Mouse (Mus musculus) thymus, postnatal 10 days (tissue): Measurements from ENCODE around the gene Rnls.

Experiments
- DNase-seq, 2 experiments: peaks; one replicate each; pipeline ENCODE4 v3.0.0; 2021; ENCODE audit warnings: low spot score in 2 of 2

Rnls gene

DNA sequence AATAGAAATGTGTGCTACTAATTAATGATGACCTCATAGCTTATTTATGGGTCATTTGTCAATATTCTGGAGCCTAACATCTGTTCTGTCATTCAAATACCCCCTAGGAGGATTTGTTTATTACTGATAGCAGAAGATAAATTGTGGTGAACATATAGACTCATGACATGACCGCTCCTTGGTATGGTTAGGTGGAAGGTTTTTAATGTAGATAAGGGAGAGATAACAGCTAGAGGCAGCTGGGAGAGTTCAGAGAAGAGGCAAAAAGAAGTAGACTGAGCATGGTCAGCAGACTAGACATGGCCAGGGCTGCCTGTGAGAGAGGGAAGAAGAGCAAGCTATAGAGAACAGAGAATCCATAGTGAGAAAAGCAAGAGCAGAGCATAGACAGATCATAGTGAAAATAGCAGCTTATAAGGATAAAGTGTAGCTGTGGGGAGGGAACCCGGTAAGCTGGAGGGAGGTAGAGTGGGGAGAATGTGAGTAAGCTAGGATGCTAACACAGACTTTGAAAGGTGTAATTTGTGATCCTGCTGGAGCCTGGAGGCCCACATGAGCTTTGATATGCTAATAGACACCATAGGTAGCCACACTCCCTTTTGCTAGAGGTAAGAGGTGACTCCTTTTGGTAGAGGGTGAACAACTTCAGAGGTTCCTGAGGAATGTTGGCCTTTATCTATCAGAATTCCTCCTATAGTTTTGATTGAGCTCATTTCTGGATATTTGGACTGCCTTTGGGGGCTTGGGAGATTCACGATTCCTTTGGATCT is 127.7 kb downstream of the Rnls start:
- DNase-seq, result no peak

DNA sequence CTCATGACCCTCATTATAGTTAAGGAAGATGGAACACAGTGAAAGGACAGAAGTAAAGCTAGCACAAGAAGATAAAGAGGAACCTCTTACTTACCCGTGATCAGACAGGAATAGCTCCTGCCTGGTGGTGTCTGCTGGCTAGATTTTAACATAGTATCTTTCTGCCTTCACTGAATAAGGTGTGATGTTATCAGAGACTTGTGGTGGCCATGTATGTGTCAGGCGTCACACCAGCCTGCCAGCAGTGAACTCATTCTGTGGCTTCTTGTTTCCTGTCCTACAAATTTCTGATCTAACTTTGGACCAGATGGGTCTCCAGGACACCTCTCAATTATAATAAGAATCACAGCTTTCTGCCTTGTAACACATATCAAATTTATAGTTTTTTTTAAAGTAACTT is 129.7 kb downstream of the Rnls start:
- DNase-seq, result no peak

DNA sequence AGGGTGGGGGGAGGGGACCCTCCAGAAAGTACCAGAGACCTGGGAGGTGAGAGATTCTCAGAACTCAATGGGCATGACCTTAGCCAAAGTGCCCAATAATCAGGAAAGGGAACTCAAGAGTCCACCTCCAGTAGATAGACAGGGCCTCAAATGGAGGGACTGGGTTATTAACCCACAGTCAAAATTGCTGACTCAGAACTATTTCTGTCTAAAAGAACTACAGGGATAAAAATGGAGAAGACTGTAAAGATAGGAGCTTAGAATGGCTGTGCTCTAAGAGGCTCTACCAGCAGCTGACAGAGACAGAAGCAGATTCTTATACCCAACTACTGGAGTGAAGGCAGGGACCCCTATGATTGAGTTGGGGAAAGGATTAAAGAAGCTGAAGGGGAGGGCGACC is 132.9 kb downstream of the Rnls start:
- no peak for DNase-seq

- no peak for DNase-seq
Measured at GRCm38 (mm10) chr19:33253893-33254292, 138.2 kb downstream of the Rnls start.

DNA sequence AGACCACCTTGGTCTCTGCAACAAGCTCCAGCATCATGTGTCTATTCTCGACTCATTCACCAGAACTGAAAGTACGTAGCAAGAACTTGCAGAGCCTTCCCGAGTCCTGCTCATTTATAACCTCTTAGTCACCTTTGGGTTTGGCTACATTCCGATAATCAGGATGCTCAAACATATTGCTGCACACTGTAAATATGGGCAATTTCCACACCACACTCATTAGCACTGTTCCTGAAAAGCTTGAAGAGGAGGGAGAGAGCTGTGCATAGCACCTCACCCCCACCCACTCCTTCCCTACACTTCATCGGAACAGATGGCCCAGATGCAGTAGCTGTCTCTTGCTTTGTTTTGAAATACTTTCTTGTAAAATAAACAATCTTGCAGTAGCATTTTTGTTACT is 139.9 kb downstream of the Rnls start:
- no peak for DNase-seq

DNA sequence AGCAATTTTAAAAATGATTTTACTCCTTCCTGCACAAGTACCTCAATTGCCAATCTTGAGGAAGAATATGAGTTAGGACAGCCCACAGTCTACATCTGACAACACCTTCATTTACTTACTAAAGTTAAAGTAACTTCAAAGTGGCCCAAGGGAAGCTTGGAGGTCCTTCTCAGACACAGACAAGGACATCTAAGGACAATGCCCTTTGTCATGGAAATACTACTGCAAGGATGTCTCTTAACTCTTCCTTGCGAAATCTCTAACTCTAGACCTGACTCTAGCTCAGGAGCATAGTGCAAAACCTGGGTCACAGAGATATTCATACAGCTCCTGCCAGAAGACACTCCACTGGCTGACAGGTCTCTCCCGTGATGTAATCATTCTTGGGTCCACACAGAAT is 147.9 kb downstream of the Rnls start:
- no peak for DNase-seq

GRCm38 (mm10) chr19:33240386-33240785 is 151.7 kb downstream of the Rnls start:
- DNase-seq, result no peak

DNA sequence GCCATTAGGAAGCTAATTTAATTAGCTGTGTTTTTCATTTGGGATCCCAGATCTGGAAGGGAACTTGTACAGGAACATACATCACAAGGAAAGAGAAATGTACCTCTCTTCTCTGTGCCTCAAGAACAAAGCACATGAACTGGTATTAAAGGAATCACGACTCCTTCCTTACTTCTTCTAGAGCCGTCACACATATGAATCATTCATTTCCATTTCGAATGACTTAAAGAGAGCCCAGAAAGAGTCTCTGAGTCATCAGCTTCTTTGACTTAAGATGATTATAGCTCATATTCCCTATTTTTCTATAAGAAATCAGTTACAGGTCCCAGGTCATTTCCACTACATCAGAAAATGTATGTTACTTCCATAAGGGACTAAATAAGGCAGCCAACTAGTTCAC is 159.2 kb downstream of the Rnls start:
- no peak for DNase-seq

GRCm38 (mm10) chr19:33231303-33231702 is 160.8 kb downstream of the Rnls start:
- no peak for DNase-seq

GRCm38 (mm10) chr19:33227004-33227403 is 165.1 kb downstream of the Rnls start:
- DNase-seq, result peak; percentile 75 to 91

- DNase-seq, result peak in 1 of 2 experiments; percentile 30
Measured at GRCm38 (mm10) chr19:33225858-33226705, 166.0 kb downstream of the Rnls start.

GRCm38 (mm10) chr19:33225002-33225376 is 167.1 kb downstream of the Rnls start:
- DNase-seq, result no peak

GRCm38 (mm10) chr19:33224181-33225001 is 167.7 kb downstream of the Rnls start:
- peak; percentile 40 to 51 for DNase-seq

- no peak for DNase-seq
Measured at GRCm38 (mm10) chr19:33223766-33224165, 168.3 kb downstream of the Rnls start.

- DNase-seq, result peak; percentile 18 to 26
Measured at GRCm38 (mm10) chr19:33223276-33223675, 168.8 kb downstream of the Rnls start.

GRCm38 (mm10) chr19:33222595-33223223 is 169.4 kb downstream of the Rnls start:
- DNase-seq, result peak; percentile 62 to 70

- DNase-seq, result no peak
Measured at GRCm38 (mm10) chr19:33217791-33218300, 174.2 kb downstream of the Rnls start.

- DNase-seq, result no peak
Measured at GRCm38 (mm10) chr19:33209709-33210108, 182.4 kb downstream of the Rnls start.

DNA sequence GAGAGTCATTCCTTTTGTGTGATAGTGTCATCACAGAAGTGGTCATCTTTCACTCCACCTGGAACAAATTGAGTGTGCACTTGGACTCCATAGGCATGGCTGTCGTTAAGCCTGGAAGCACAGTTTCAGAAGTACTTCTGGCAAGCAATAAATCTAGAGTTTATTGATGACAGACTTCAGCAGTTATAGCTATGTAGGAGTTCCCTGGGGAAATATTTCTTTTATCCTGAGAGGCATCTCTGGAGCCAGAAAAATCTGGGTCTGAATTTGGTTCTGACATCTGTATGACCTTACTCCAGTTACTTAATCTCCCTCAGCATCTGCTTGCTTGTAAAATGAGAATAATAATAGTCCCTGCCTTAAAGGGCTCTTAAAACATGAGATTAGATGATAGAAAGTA is 184.1 kb downstream of the Rnls start:
- DNase-seq, result no peak

- no peak for DNase-seq
Measured at GRCm38 (mm10) chr19:33205389-33205788, 186.7 kb downstream of the Rnls start.

DNA sequence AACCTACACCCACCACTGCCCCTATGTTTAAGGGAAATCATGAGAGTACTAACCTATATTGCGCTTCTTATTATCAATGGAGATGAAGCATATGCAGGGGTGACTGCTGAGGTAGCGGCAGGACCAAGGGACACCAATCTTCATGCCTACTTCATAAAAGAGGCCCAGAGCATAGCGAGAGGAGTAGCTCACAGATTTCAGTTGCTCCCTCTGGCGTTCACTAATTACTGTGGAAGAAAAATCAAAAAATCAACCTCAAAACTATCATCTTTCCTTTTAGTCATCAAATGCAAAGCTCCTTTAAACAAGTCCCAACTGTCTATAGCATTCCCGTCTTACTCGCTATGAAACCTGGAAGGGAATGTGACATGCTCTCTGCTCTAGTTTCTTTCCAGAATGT is 189.7 kb downstream of the Rnls start:
- no peak for DNase-seq
